Mouse (Mus musculus) frontal cortex, adult 2 months (tissue): ENCODE measurements at regions not wholly inside any gene's neighbourhood (a gene's known extent, or its start where the extent isn't known, plus 50 kb on each side); places are given as distances from the start of the nearest gene placed in this dataset.

Experiments used
- DNase-seq, 2 experiments: peaks; one replicate each; pipeline ENCODE4 v3.0.0; 2022; ENCODE audit warnings: low spot score in 1 of 2; ENCODE audit errors: extremely low spot score in 1 of 2

- DNase-seq, result peak in 1 of 2 experiments; percentile 70
Observed at GRCm38 (mm10) chr2:84549626-84550025, 73.1 kb upstream of the Tfpi start.

DNA sequence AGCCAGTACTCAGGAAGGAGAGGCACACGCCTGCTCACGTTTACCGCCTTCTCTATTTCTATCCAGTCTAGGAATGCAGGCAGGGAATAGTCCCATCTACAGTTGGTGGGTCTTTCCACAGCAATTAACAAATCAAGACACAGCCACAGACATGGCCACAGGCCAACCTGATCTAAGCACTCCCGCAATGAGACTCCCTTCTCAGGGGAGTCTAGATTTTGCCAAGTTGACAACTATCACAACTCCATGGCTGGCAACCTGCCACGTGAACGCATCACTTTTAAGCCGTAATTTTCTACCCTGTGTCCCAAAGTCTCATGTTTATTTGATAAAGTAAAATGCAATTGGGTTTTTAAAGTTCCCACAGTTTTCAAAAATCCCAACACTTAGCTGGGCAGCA is 72.0 kb upstream of the Tfpi start:
- no peak for DNase-seq

DNA sequence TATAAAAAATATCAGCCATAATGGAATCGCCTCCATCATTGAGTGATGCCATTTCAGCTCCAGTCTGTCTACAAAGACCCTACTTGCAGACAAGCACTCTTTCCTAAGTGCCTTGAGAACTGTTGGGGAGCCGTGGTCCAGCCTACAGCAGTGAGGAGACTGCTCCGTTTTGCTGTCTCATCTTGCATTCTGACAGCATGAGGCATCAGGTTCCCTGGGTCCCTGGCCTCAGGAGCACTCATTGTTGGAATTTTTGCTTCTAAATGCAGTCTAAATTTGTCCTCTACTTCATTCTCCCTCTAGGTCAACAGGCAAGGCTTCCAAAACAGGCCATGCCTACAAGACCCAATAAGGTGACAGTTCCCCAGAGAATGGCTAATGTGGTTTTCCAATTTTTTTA is 69.1 kb upstream of the Tfpi start:
- DNase-seq, result no peak

DNA sequence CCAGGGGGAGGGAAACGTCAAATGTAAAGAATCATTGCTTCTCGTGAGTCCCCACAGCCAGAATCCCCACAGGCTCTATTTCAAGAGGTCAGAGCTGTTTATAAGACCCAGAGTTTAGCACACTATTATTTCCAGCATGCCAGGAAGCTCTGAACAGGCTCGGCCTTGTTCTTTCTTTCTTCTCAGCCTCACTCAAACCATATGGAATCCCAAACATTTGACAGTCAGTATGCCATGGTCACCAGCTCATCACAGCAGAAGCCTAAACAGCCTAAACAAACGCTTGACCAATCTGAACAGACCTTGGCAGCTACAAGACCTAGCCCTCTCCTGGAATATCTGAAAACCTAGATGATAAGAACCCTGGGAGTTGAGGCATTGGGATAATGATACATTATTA is 68.2 kb upstream of the Tfpi start:
- no peak for DNase-seq

- DNase-seq, result no peak
Observed at GRCm38 (mm10) chr2:84544146-84544545, 67.6 kb upstream of the Tfpi start.

DNA sequence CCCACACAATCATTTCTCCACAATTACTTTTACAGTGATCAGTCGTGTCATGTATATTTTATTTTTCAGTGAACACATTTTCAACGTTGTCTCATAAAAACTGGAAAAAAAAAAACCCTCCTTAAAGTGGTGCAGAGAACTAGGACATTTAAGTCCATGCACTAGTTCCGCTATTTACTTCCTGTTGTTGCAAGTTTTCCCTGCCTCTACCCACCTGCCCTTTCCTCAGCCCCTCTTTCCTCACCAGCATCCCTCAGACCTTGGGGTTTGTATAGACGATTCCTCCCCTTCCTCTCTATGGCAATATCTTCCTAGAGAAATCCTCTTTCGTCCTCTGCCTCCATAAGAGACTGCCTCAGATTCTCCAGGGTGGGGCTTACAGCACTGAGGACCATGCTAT is 64.9 kb upstream of the Tfpi start:
- DNase-seq, result no peak

DNA sequence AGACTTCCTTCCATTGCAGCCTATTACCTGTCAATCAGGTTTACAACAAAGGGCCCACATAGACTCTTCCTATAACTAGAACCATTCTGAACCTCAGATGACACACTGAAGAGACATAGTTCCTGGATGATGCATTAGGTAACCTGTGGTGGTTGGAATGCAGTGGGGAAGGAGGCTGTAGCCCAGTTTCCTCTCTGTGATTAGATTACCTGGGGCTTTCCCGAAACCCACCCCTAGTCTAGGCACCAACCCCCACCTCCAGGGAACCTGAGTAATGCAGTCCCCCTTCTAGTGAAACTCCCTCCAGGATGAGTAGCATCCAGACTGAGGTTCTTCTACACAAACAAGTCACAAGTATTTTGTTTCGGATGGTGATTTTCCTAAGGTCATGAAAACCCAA is 62.5 kb upstream of the Tfpi start:
- no peak for DNase-seq

DNA sequence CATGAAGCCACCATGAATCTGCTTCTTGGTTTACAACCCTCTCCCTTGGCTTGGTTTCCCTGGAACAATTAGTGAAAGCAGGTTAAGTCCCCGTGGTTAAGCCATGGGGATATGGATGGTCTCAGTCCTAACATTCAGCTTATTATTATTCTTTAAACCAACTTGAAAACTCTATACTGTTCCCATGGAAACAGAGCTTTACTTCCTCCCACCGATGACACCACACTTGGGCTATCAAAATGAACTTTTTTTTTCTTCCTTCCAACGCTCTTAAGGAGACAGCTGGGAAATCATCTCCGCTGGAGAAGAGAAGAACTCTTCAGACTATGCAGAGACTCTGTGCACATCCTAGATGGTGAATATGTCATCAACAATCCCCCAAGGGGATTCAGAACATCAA is 61.4 kb upstream of the Tfpi start:
- peak in 1 of 2 experiments; percentile 35 for DNase-seq

- no peak for DNase-seq
Observed at GRCm38 (mm10) chr2:84531215-84531614, 54.6 kb upstream of the Tfpi start.

GRCm38 (mm10) chr2:84528847-84529775 is 52.5 kb upstream of the Tfpi start:
- DNase-seq, result peak in 1 of 2 experiments; percentile 36
